Mouse (Mus musculus): Measurements from ENCODE around the gene Oard1. TPM values are rescaled to one million over a fixed set of nuclear protein-coding genes. Genes with fewer than 3 reads are reported as not detected.

Oard1 gene
- polyA plus RNA-seq, 1 experiment from 2014 or later = 46.4 TPM

Other genes starting within 250 kb of the Oard1 start
- gene A530064D06Rik, start 242.7 kb upstream of the Oard1 start, polyA plus RNA-seq (2014; fragmentation: Nextera tagmentation; extraction: Ambion mirVana) = not detected in 2 replicates
- 0.07 and 0.11 TPM in 2 replicates for gene Trem1, start 177.2 kb upstream of the Oard1 start, polyA plus RNA-seq (2014; fragmentation: Nextera tagmentation; extraction: Ambion mirVana)
- not detected in 2 replicates for gene Trem3, start 162.2 kb upstream of the Oard1 start, polyA plus RNA-seq (2014; fragmentation: Nextera tagmentation; extraction: Ambion mirVana)
- 0.53 and 0.63 TPM in 2 replicates for gene Treml4, start 145.7 kb upstream of the Oard1 start, polyA plus RNA-seq (2014; fragmentation: Nextera tagmentation; extraction: Ambion mirVana)
- 0.09 and 0.11 TPM in 2 replicates for gene Treml2, start 110.5 kb upstream of the Oard1 start, polyA plus RNA-seq (2014; fragmentation: Nextera tagmentation; extraction: Ambion mirVana)
- 0.09 and 0.30 TPM in 2 replicates for gene B430306N03Rik, start 93.9 kb upstream of the Oard1 start, polyA plus RNA-seq (2014; fragmentation: Nextera tagmentation; extraction: Ambion mirVana)
- 3.4 and 4.8 TPM in 2 replicates for gene Trem2, start 63.6 kb upstream of the Oard1 start, polyA plus RNA-seq (2014; fragmentation: Nextera tagmentation; extraction: Ambion mirVana)
- 1.0 and 2.4 TPM in 2 replicates for gene Treml1, start 50.1 kb upstream of the Oard1 start, polyA plus RNA-seq (2014; fragmentation: Nextera tagmentation; extraction: Ambion mirVana)
- 13.5 and 16.2 TPM in 2 replicates for gene Nfya, start 108 bp upstream of the Oard1 start, polyA plus RNA-seq (2014; fragmentation: Nextera tagmentation; extraction: Ambion mirVana)
- gene Apobec2, start 22.9 kb downstream of the Oard1 start, polyA plus RNA-seq (2014; fragmentation: Nextera tagmentation; extraction: Ambion mirVana) = 233 and 243 TPM in 2 replicates
- 3.6 and 5.0 TPM in 2 replicates for gene Tspo2, start 41.5 kb downstream of the Oard1 start, polyA plus RNA-seq (2014; fragmentation: Nextera tagmentation; extraction: Ambion mirVana)
- gene Unc5cl, start 44.9 kb downstream of the Oard1 start, polyA plus RNA-seq (2014; fragmentation: Nextera tagmentation; extraction: Ambion mirVana) = 0.43 TPM in 1 of 2 replicates, not detected in the other